Mouse (Mus musculus): ENCODE results near the gene Dock2. TPM values are rescaled to one million over a fixed set of nuclear protein-coding genes. Genes with fewer than 3 reads are reported as not detected.

The Dock2 gene
- total and polyA plus RNA-seq, 3 experiments, result 79.6 to 151 (median 133) TPM

DNA sequence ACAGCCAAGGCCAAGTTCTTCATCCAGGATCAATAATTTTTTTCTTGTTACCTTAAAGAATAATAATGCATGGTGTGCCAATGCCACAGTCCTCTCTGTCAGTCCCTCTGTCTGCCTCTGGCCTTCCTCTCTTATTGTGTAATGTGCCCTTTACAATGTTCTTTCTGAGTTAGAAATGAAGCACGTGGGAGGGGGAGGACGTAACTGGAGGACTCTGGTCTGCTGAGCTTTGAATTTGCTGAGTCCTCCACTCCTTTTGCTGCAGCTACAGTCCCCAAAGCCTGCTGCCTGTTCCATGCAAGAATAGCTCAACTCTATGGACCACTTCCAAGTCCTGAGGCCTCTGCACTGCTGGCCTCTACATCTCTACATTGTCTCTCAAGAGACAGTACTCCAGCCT, 599.4 kb downstream of the Dock2 start:
- no peaks in the 10 kb centered on the region for H3K9me3 ChIP-seq (replicated peaks; ENCODE audit: low read length)
- in situ Hi-C loops (cut with MboI; ENCODE audit: low pct_ligation_motif_present, low pct_unique_long_range_greater_than_20kb, low sequenced_read_pairs), result no loop called here
- no peak for DNase-seq (ENCODE audit: extremely low read depth)

DNA sequence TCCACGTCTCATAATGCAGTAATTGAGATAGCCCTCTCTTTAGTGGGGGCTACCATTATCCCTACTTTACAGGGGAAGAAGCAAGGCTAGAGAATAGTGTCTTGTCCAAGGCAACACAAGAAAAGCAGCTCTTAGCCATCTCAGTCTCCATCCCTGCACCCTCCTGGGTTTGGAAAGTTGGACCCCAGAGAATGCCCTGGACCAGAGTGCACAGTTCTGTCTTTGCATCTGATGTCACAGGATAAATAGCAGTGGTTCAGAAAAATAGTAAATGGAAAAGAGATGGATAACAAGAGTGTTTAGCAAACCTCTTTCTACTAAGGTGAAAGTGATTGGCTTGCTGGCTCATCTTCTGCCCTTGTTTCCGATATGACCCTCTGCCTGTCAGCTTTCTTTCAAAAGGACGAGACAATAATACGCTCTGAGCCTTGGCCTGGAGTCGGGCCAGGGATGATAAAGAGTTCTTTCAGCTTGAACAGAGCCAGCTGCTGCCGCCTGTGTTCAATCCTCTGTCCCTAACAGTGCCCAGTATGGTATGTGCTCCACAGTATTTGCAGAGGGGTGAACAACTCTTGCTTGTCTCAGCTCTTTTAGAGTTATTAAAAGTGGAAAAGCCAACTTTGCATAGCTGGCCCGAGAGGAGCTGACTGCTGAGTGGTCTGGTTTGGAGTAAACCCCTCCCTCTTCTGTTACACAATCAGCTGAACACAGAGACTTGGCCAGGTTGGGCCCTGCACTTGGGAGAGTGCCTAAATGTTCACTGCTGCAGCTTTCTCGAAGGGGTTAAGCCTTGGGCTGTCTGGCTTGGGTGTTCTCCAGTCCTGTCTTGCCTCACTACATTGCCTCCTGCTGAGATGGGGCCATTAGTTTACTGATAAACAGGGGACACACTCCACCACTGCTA, 602.2 kb downstream of the Dock2 start:
- no peaks in the 10 kb centered on the region for H3K9me3 ChIP-seq (replicated peaks; ENCODE audit: low read length)
- dilution Hi-C loops (cut with MboI; ENCODE audit: extremely low pct_ligation_motif_present, extremely low pct_unique_long_range_greater_than_20kb, low sequenced_read_pairs) (no loop called here), in situ Hi-C loops (cut with MboI; ENCODE audit: low pct_ligation_motif_present, low pct_unique_long_range_greater_than_20kb, low sequenced_read_pairs) (no loop called here)
- TF ChIP-seq NELFE (IDR thresholded peaks at IDR 0.05; ENCODE audit: low read depth, low read length) (no peak), EP300 (IDR thresholded peaks at IDR 0.05; ENCODE audit: low read length) (no peak), JUND (conservative IDR thresholded peaks at IDR 0.05; ENCODE audit: low read depth, low read length) (no peak), MAFK (IDR thresholded peaks at IDR 0.05; ENCODE audit: insufficient replicate concordance, low read length) (no peak), RCOR1 (conservative IDR thresholded peaks at IDR 0.05; ENCODE audit: low read depth, low read length) (no peak), TCF12 (IDR thresholded peaks at IDR 0.05; ENCODE audit: low read depth, low read length) (no peak)
- no peaks in the 10 kb centered on the region for H3K79me2 ChIP-seq (replicated peaks; ENCODE audit: control insufficient read depth, extremely low read depth, insufficient read depth, poor library complexity, severe bottlenecking)
- H3K4me1 ChIP-seq (ENCODE audit: control insufficient read depth in 1 of 2, insufficient read depth in 2 of 2), result peaks cover 0 to 14% of the 10 kb centered on the region in 2 experiments; a peak in 2 of 4 replicates
- no peak overlapping the region for H3K4me2 ChIP-seq (ENCODE audit: insufficient read depth, low read depth, poor library complexity, severe bottlenecking)
- H3K4me3 ChIP-seq (replicated peaks in 1 of 3; ENCODE audit: low read depth in 2 of 3, low read length in 2 of 3, poor library complexity in 1 of 3), result no peak overlapping the region
- no peaks in the 10 kb centered on the region for H3K36me3 ChIP-seq (replicated peaks in 1 of 2; ENCODE audit: control insufficient read depth in 1 of 2, insufficient read depth in 1 of 2, low read length in 1 of 2)
- H3K27ac ChIP-seq (ENCODE audit: insufficient read depth, low read depth), result no peak overlapping the region
- no peak for DNase-seq (ENCODE audit: extremely low read depth)
- H3K9ac ChIP-seq (ENCODE audit: insufficient read depth, low read depth), result no peak overlapping the region
- H3K27me3 ChIP-seq (replicated peaks), result peaks cover 6% of the 10 kb centered on the region

More for the DNA sequence above, 599.4 kb downstream of the Dock2 start:
- Histone ChIP-seq H3K36me3 (replicated peaks in 1 of 2; ENCODE audit: control insufficient read depth in 1 of 2, insufficient read depth in 1 of 2, low read length in 1 of 2) (no peaks in the 10 kb centered on the region), H3K27ac (ENCODE audit: insufficient read depth, low read depth) (no peak overlapping the region), H3K4me2 (ENCODE audit: insufficient read depth, low read depth, poor library complexity, severe bottlenecking) (no peak overlapping the region), H3K4me1 (ENCODE audit: control insufficient read depth in 1 of 2, insufficient read depth in 2 of 2) (peaks cover 0 to 14% of the 10 kb centered on the region in 2 experiments; a peak in 2 of 4 replicates), H3K4me3 (replicated peaks in 1 of 3; ENCODE audit: low read depth in 2 of 3, low read length in 2 of 3, poor library complexity in 1 of 3) (no peak overlapping the region), H3K27me3 (replicated peaks) (no peaks in the 10 kb centered on the region), H3K9ac (ENCODE audit: insufficient read depth, low read depth) (no peak overlapping the region), H3K79me2 (replicated peaks; ENCODE audit: control insufficient read depth, extremely low read depth, insufficient read depth, poor library complexity, severe bottlenecking) (no peaks in the 10 kb centered on the region)
- dilution Hi-C loops (cut with MboI; ENCODE audit: extremely low pct_ligation_motif_present, extremely low pct_unique_long_range_greater_than_20kb, low sequenced_read_pairs), result no loop called here
- TF ChIP-seq JUN (IDR thresholded peaks at IDR 0.05; ENCODE audit: insufficient read depth, low read depth, low read length) (no peak), EP300 (IDR thresholded peaks at IDR 0.05; ENCODE audit: low read length) (no peak), RCOR1 (conservative IDR thresholded peaks at IDR 0.05; ENCODE audit: low read depth, low read length) (no peak), JUND (conservative IDR thresholded peaks at IDR 0.05; ENCODE audit: low read depth, low read length) (no peak), CHD1 (IDR thresholded peaks at IDR 0.05; ENCODE audit: low read depth, low read length) (no peak), TCF12 (IDR thresholded peaks at IDR 0.05; ENCODE audit: low read depth, low read length) (no peak), ETS1 (conservative IDR thresholded peaks at IDR 0.05; ENCODE audit: low read depth, low read length) (no peak), SMC3 (IDR thresholded peaks at IDR 0.05; ENCODE audit: low read depth, low read length) (no peak), ZKSCAN1 (IDR thresholded peaks at IDR 0.05; ENCODE audit: borderline replicate concordance, low read depth, low read length) (no peak), CHD2 (IDR thresholded peaks at IDR 0.05; ENCODE audit: low read length) (no peak), USF2 (conservative IDR thresholded peaks at IDR 0.05; ENCODE audit: low read depth, low read length) (no peak), MAX (IDR thresholded peaks at IDR 0.05; ENCODE audit: low read length) (no peak), E2F4 (IDR thresholded peaks at IDR 0.05; ENCODE audit: insufficient replicate concordance, low read depth, low read length) (no peak), SIN3A (IDR thresholded peaks at IDR 0.05; ENCODE audit: low read length) (no peak), NELFE (IDR thresholded peaks at IDR 0.05; ENCODE audit: low read depth, low read length) (no peak), ZNF384 (IDR thresholded peaks at IDR 0.05; ENCODE audit: low read depth, low read length) (no peak), ELF1 (IDR thresholded peaks at IDR 0.05; ENCODE audit: low read depth, low read length) (no peak)
